Mouse (Mus musculus) gastrocnemius, postnatal 10 days (tissue): ENCODE data around the gene Wdtc1. TPM values are rescaled to one million over a fixed set of nuclear protein-coding genes. Genes with fewer than 3 reads are reported as not detected.

Experiments used
- DNase-seq: peaks from one replicate; pipeline ENCODE4 v3.0.0; 2021; ENCODE audit warnings: mixed read lengths
- total RNA-seq, 2 experiments: library from RNA; stranded (reverse); gene quantifications; 2 replicates each; pipeline ENCODE4 v1.2.3; 2021

Gene Wdtc1
- total RNA-seq, 2 experiments from 2014 or later: 48.9 to 49.0 TPM

GRCm38 (mm10) chr4:133281951-133282481, 71.3 kb downstream of the Wdtc1 start:
- DNase-seq: no peak

- DNase-seq: no peak
Measured at GRCm38 (mm10) chr4:133281513-133281912, 71.8 kb downstream of the Wdtc1 start.

GRCm38 (mm10) chr4:133278482-133278881, 74.8 kb downstream of the Wdtc1 start:
- DNase-seq: no peak

- DNase-seq: no peak
Measured at GRCm38 (mm10) chr4:133278067-133278466, 75.2 kb downstream of the Wdtc1 start.

- peak; percentile 93 for DNase-seq
Measured at GRCm38 (mm10) chr4:133277104-133278026, 75.9 kb downstream of the Wdtc1 start, which contains the start of gene Tmem222. TSS of gene Tmem222 (minus strand) at chr4:133277792.

GRCm38 (mm10) chr4:133270929-133271328, 82.4 kb downstream of the Wdtc1 start:
- DNase-seq: no peak

GRCm38 (mm10) chr4:133269596-133269995, 83.7 kb downstream of the Wdtc1 start:
- no peak for DNase-seq

GRCm38 (mm10) chr4:133268931-133269330, 84.3 kb downstream of the Wdtc1 start:
- DNase-seq: no peak

- no peak for DNase-seq
Measured at GRCm38 (mm10) chr4:133266248-133266880, 86.9 kb downstream of the Wdtc1 start.

- DNase-seq: no peak
Measured at GRCm38 (mm10) chr4:133265759-133266158, 87.5 kb downstream of the Wdtc1 start.

GRCm38 (mm10) chr4:133265297-133265696, 88.0 kb downstream of the Wdtc1 start:
- no peak for DNase-seq

- no peak for DNase-seq
Measured at GRCm38 (mm10) chr4:133264559-133264958, 88.7 kb downstream of the Wdtc1 start.

- no peak for DNase-seq
Measured at GRCm38 (mm10) chr4:133263756-133264155, 89.5 kb downstream of the Wdtc1 start.

GRCm38 (mm10) chr4:133262882-133263281, 90.4 kb downstream of the Wdtc1 start, which contains the start of gene Sytl1:
TSS of gene Sytl1 (minus strand) at chr4:133263113.
- no peak for DNase-seq

GRCm38 (mm10) chr4:133262375-133262765, 90.9 kb downstream of the Wdtc1 start:
- no peak for DNase-seq

GRCm38 (mm10) chr4:133261641-133262374, 91.5 kb downstream of the Wdtc1 start:
- no peak for DNase-seq

GRCm38 (mm10) chr4:133257798-133258408, 95.4 kb downstream of the Wdtc1 start:
- no peak for DNase-seq

GRCm38 (mm10) chr4:133257230-133257629, 96.1 kb downstream of the Wdtc1 start:
- no peak for DNase-seq

- no peak for DNase-seq
Measured at GRCm38 (mm10) chr4:133256820-133257219, 96.5 kb downstream of the Wdtc1 start.

- DNase-seq: no peak
Measured at GRCm38 (mm10) chr4:133255392-133255791, 97.9 kb downstream of the Wdtc1 start.

- no peak for DNase-seq
Measured at GRCm38 (mm10) chr4:133253412-133253811, 99.9 kb downstream of the Wdtc1 start.

GRCm38 (mm10) chr4:133252089-133252488, 101.2 kb downstream of the Wdtc1 start:
- DNase-seq: no peak
